Mouse (Mus musculus) heart, embryonic 14.5 days (tissue): ENCODE measurements around the gene Gm28048. TPM values are rescaled to one million over a fixed set of nuclear protein-coding genes. Genes with fewer than 3 reads are reported as not detected.

Experiments
- ATAC-seq: fragments of 200-750 bp; cut with Nextera tagmentation; 2 replicates; pipeline ENCODE4 v1.8.0; 2017; ENCODE audit warnings: low read depth, moderate TSS enrichment; ENCODE audit not compliant: insufficient number of reproducible peaks, insufficient read depth, low FRiP score
- H3K27ac ChIP-seq, 2 experiments: fragments of 200-500 bp in 1 of 2; fragments of 300-500 bp in 1 of 2; sonication (generic) in 1 of 2; replicated peaks in 1 of 2; 2 replicates each; pipeline ENCODE4 v1.5.1; 2012 to 2014; ENCODE audit warnings: low read depth in 2 of 2, low read length in 2 of 2, control low read depth in 1 of 2, mild to moderate bottlenecking in 1 of 2, mixed read lengths in 1 of 2; ENCODE audit not compliant: control insufficient read depth in 1 of 2, insufficient read depth in 1 of 2
- H3K27me3 ChIP-seq: fragments of 300-500 bp; sonication (generic); 2 replicates; pipeline ENCODE4 v1.6.1; 2014; ENCODE audit warnings: mild to moderate bottlenecking, low read length, control low read depth; ENCODE audit not compliant: control insufficient read depth, insufficient read depth
- H3K36me3 ChIP-seq: fragments of 300-500 bp; sonication (generic); 2 replicates; pipeline ENCODE4 v1.6.1; 2014; ENCODE audit warnings: mild to moderate bottlenecking, control low read depth, low read length, mixed read lengths; ENCODE audit not compliant: control insufficient read depth, insufficient read depth
- H3K4me1 ChIP-seq, 2 experiments: fragments of 200-500 bp in 1 of 2; fragments of 300-500 bp in 1 of 2; sonication (generic) in 1 of 2; 2 replicates each; pipeline ENCODE4 v1.6.1; 2012 to 2014; ENCODE audit warnings: low read length in 2 of 2, control low read depth in 1 of 2, mixed read lengths in 1 of 2; ENCODE audit not compliant: control insufficient read depth in 2 of 2, insufficient read depth in 2 of 2
- H3K4me2 ChIP-seq: fragments of 300-500 bp; sonication (generic); 2 replicates; pipeline ENCODE4 v1.6.1; 2014; ENCODE audit warnings: mild to moderate bottlenecking, low read length
- H3K4me3 ChIP-seq, 2 experiments: fragments of 200-500 bp in 1 of 2; fragments of 300-500 bp in 1 of 2; sonication (generic) in 1 of 2; 2 replicates each; pipeline ENCODE4 v1.5.1; 2012 to 2014; ENCODE audit warnings: low read length in 2 of 2, mild to moderate bottlenecking in 2 of 2, control low read depth in 1 of 2, low read depth in 1 of 2, moderate library complexity in 1 of 2; ENCODE audit not compliant: control insufficient read depth in 1 of 2, insufficient read depth in 1 of 2
- H3K9ac ChIP-seq: fragments of 300-500 bp; sonication (generic); 2 replicates; pipeline ENCODE4 v1.6.1; 2014; ENCODE audit warnings: mild to moderate bottlenecking, low read length
- H3K9me3 ChIP-seq: fragments of 300-500 bp; sonication (generic); 2 replicates; pipeline ENCODE4 v1.6.1; 2016; ENCODE audit warnings: low read length, control low read depth; ENCODE audit not compliant: control insufficient read depth
- WGBS: fragments of 180-500 bp; shearing (Covaris S2); extraction: QIAGEN DNeasy Blood & Tissue Kit; methylation state at CpG from one replicate; pipeline ENCODE4 v1.1.7; 2014; 5-methylcytosine and 5-hydroxymethylcytosine counted together
- polyA plus RNA-seq: library from polyadenylated mRNA; unstranded; fragments of >200 nt; fragmentation: Nextera tagmentation; extraction: Ambion mirVana; gene quantifications from 2 replicates; pipeline ENCODE4 v1.2.1, GENCODE M21; 2014

Gene Gm28048
- polyA plus RNA-seq, 1 experiment from 2014 or later, result 8.1 TPM

DNA sequence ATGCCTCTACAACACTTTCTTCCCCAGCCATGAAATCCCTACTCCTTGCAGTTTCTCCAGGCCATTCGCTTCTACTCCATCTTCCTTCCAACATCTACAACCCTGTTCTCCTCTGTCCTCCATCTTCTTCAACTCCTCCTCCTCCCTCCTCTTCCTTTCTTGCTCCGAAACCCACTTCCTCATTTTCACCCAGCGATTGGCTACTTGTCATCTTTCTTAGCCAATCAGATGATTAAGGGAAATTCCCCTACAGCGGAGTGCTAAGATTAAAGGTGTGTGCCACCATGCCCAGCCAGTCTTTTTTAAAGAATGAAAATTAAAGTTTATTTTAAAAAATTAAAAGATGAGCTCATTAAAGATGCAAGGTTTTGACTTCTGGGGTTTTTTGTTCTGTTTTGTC, 36.1 kb upstream of the Gm28048 start:
- H3K27me3 ChIP-seq, result no peaks in the 10 kb centered on the region
- ATAC-seq, result no peak
- 88% methylated on average over 4 of the region's 4 CpGs for WGBS
- H3K4me1 ChIP-seq, result no peaks in the 10 kb centered on the region
- no peaks in the 10 kb centered on the region for H3K36me3 ChIP-seq
- no peak overlapping the region for H3K4me2 ChIP-seq
- no peak overlapping the region for H3K27ac ChIP-seq
- no peak overlapping the region for H3K4me3 ChIP-seq
- 0 out of 2 replicates have a peak, but pooled peaks cover 5% of the 10 kb centered on the region for H3K9me3 ChIP-seq
- H3K9ac ChIP-seq, result no peak overlapping the region

DNA sequence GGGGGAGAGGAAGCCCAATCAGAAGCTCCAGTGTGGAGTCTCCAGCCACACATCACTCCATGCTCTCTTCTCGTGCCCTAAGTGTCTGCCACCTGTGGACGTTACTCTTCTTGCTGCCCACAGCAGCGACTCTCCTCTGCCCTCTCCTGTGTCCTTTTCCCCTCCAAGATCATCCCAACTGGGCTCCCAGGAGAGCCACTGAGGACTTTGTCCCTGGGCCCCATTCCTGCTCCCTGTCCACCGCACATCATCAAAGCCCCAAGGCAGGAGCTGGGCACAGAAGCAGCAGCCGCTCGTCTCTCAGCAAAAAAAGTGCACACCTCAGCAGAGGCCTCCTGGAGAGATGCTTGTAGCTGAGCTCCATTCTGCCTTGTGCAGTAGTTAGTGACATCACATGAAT, 33.1 kb upstream of the Gm28048 start:
- Histone ChIP-seq H3K27ac (no peak overlapping the region), H3K9ac (no peak overlapping the region), H3K9me3 (0 out of 2 replicates have a peak, but pooled peaks cover 5% of the 10 kb centered on the region), H3K4me1 (no peaks in the 10 kb centered on the region), H3K27me3 (no peaks in the 10 kb centered on the region), H3K4me2 (no peak overlapping the region), H3K36me3 (no peaks in the 10 kb centered on the region), H3K4me3 (no peak overlapping the region)
- 65% methylated on average over 6 of the region's 6 CpGs for WGBS
- ATAC-seq, result no peak

DNA sequence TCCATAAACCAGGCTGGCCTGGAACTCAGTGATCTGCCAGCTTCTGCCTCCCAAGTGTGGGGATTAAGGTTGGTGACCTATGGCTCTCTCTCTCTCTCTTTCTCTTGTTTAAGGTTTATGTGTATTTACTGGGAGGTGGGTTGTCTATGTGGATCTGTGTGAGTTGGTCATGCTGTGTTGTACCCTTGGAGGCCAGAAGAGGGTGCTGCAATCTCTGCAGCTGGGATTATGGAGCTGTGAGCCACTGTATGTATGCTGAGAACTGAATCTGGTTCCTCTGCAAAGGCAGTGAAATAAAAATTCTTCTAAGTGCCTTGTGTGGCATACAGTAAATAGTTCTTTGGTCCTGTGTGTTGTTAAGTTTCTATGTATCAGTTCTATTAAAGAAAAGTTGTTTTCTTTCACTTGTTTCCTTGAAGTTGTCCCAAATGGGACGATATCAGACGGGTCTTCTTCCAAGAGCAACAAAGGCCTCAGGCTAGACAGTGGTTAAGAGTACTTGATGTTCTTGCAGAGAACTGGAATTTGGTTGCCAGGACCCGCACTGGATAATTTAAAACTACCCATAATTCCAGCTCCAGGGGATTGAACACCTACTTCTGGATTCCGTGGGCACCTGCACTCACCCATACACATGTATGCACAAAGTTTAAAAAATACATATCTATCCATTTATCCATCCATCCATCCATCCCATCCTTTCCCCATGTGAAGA, 31.8 kb upstream of the Gm28048 start:
- no peak overlapping the region for H3K4me3 ChIP-seq
- H3K4me2 ChIP-seq, result no peak overlapping the region
- no peaks in the 10 kb centered on the region for H3K27me3 ChIP-seq
- no peak overlapping the region for H3K27ac ChIP-seq
- 89% methylated on average over 4 of the region's 4 CpGs for WGBS
- ATAC-seq, result no peak
- no peaks in the 10 kb centered on the region for H3K4me1 ChIP-seq
- no peaks in the 10 kb centered on the region for H3K36me3 ChIP-seq
- no peak overlapping the region for H3K9ac ChIP-seq
- H3K9me3 ChIP-seq, result 0 out of 2 replicates have a peak, but pooled peaks cover 5% of the 10 kb centered on the region

DNA sequence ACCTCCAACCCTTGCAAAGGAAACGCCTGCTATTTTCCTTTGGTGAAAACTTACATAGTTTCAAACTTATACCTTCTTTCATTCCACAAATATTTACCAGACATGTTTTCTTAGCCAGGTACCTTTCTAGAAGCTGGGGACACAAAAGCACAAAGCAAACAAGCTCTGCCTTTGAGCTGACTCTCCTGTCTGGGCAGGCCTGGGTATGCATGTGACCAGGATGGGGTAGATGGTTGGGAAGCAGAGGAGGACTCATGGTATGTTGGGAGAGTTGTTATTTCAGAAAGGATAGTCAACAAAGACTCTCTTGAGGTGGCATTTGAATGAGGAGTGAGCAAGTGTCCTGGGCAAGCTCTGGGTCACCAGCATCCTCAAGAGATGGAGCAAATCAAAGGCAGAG, 31.2 kb upstream of the Gm28048 start:
- Histone ChIP-seq H3K9ac (no peak overlapping the region), H3K27ac (no peak overlapping the region), H3K27me3 (no peaks in the 10 kb centered on the region), H3K36me3 (no peaks in the 10 kb centered on the region), H3K4me2 (no peak overlapping the region), H3K4me3 (no peak overlapping the region), H3K4me1 (no peaks in the 10 kb centered on the region), H3K9me3 (0 out of 2 replicates have a peak, but pooled peaks cover under 1% of the 10 kb centered on the region)
- no peak for ATAC-seq
- WGBS, result 75% methylated on average over 1 of the region's 1 CpGs

DNA sequence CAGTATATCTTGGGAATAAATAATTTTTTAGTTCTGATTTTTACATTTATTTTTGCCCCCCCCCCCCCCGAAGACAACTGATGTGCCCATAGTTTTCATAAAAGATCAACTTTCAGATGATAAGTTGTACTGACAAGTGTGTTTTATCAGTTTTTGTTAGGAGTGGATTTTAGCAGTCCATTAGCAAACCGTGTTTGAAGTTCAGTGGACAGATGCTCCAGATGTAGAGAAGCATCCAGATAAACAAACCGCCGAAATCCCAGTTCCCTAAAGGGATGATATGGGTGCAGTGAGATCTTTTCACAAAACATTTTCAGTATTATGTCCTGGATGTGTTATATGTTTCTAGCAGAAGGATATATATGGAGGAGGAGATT, 26.9 kb upstream of the Gm28048 start:
- H3K4me3 ChIP-seq, result peak overlapping the region; percentile 63 to 93; a peak in 3 of 4 replicates
- ATAC-seq, result no peak
- H3K4me2 ChIP-seq, result peak overlapping the region; percentile 88
- 27% methylated on average over 4 of the region's 4 CpGs for WGBS
- H3K9ac ChIP-seq, result peak overlapping the region; percentile 80
- H3K27ac ChIP-seq, result no peak overlapping the region
- H3K27me3 ChIP-seq, result no peaks in the 10 kb centered on the region
- no peaks in the 10 kb centered on the region for H3K9me3 ChIP-seq
- H3K36me3 ChIP-seq, result peaks cover 23% of the 10 kb centered on the region
- 0 out of 4 replicates have a peak, but pooled peaks cover 0 to 4% of the 10 kb centered on the region in 2 experiments for H3K4me1 ChIP-seq

DNA sequence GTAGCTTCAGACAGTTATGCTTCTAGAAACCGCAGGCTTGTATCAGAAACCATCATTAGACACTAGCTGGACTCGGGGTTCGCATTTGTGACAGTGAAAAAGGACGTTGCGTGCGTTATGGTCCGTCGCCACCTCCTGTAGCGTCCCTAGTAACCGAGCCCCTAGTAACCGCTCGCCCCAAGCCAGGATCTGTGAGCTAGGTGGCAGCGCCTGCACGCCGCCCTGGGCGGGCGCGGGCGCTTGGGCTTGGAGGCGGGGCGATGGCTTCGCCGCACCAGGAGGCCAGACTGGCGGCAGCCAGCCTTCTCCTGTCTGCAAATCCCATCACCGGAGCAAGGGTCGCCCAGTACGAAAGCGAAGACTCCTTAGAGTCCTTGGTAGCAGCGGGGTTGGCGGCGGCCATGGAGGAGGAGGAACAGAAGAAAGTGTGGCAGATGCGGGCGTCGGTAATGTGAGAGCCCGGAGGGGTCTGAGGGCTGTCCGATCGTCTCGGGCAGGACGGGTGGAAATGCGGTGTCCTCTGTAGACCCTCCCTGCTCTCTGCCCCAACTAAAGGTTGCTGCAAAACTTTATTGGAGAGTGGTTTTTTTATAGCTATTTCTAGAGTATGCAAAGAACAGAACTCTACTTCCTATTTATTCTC, 26.4 kb upstream of the Gm28048 start:
- ATAC-seq, result peak; percentile 92
- under 1% methylated on average over 40 of the region's 40 CpGs for WGBS
- no peaks in the 10 kb centered on the region for H3K9me3 ChIP-seq
- H3K4me2 ChIP-seq, result peak overlapping the region; percentile 88
- H3K36me3 ChIP-seq, result peaks cover 28% of the 10 kb centered on the region
- peak overlapping the region; percentile 63 to 93 for H3K4me3 ChIP-seq
- peak overlapping the region; percentile 89 to 90 for H3K27ac ChIP-seq
- H3K27me3 ChIP-seq, result no peaks in the 10 kb centered on the region
- H3K4me1 ChIP-seq, result 0 out of 4 replicates have a peak, but pooled peaks cover 0 to 4% of the 10 kb centered on the region in 2 experiments
- H3K9ac ChIP-seq, result peak overlapping the region; percentile 80

DNA sequence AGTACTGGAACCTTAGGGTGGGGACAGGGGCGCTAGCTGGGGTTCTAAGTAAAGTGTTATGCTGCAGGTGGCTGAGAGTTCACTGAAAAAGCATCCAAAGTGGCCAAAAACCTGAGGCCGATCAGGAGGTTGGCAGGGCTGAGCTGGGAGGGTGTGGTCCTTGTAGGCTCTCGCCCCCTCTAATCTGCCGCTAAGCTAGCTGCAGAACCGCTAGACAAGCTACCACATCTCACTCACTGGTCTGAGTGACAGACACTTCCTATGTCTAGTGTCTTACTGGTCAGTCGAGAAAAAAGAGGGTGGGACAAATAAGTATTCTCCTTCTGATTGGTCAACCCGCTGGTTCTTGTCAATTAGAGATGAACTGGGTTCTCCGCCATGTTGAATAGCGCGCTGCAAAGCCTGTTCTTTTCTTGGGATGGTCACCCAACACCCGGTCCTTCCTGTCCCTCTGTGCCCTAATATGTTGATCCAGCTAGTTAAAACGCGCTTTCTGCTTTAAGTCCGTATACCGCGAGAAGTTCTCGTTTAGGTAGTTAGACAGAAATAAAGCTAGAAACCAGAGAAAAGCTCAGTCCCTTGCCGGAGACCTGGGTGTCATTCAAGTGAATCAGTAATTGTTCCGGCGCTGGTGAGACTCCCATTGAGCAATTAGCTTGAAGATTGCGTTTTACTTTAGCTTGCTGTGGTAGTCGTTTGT, 25.7 kb upstream of the Gm28048 start, which contains the start of gene Fam161a:
Gene Fam161a, plus strand, starts transcription at position 51 of the 700 bp plus-strand sequence.
- H3K27ac ChIP-seq, result peak within 1 kb of the TSS; percentile 89 to 90
- under 1% methylated on average over 22 of the region's 22 CpGs for WGBS

More for the DNA sequence above, 25.7 kb upstream of the Gm28048 start, which contains the start of gene Fam161a:
- peaks cover 35% of the 10 kb centered on the region for H3K36me3 ChIP-seq
- H3K27me3 ChIP-seq, result no peaks in the 10 kb centered on the region
- H3K9ac ChIP-seq, result peak within 1 kb of the TSS; percentile 80
- peak within 1 kb of the TSS; percentile 88 for H3K4me2 ChIP-seq
- H3K9me3 ChIP-seq, result no peaks in the 10 kb centered on the region
- peak; percentile 92 for ATAC-seq
- H3K4me3 ChIP-seq, result peak within 1 kb of the TSS; percentile 63 to 93
- 0 out of 4 replicates have a peak, but pooled peaks cover 0 to 4% of the 10 kb centered on the region in 2 experiments for H3K4me1 ChIP-seq
